Mouse (Mus musculus): ENCODE measurements around the gene Klf1.

Gene Klf1

DNA sequence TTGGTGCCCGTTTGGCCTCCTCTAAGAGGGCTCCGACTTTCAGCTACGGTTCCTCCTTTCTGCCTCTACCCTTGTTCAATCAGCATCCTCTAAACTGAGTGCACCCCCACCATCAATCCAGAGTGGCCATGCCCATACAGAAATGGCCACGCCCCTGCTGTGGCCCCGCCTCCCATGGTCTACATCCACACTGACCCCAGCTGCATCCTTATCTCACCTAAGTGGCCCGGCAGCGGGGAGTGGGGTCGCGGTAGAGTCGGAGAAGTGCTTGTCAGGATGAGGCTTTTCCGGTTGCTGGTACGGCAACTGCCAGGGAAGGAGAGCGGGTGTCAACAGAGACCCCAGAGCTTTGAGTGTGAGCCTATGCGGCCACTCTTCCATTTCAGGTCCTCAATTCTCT, 33.8 kb downstream of the Klf1 start:
- DNase-seq (ENCODE audit: low read depth, low spot score): no peak

DNA sequence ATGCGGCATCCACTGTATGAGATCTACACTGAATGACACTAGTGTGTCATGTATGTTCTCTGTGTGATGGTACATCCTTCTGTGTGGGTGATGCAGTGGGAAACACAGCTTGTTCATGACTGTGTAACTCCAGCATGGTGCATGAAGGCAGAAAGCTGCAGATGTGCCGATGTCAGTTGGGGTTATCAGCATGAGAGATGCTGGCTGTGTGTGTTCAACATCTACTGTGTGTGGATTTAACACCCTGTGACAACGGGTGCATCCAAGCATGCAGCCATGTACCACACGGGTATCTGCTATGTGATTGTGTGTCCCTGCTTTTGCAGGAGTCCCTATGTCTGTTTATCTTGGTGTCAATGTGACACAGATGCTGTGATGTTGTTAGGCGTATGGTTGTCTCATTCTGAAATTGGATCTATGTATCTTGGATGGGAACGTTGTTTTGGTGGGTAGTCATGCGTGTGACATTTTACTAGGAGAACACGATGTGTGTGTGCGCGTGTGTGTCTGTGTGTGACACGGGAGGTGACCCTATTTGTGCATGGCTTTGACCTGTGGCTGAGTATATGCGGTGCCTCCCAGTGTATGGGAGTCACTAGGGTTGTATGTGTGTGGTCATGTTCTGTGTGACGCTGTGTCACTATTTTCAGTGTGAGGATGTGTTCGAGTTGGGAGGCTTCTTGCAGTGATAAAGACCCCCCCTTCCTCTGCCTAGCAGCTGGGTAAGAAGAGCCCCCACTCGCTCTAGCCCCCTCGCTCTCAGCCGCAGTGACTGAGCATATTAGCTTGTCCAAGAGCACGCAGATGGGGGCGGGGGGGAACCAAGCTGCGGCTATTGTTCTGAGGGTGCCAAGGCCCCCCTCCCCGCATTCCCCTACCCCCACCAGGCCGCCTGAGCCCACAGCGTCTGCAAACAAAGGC, 34.6 kb downstream of the Klf1 start:
- DNase-seq (ENCODE audit: low read depth, low spot score): no peak

DNA sequence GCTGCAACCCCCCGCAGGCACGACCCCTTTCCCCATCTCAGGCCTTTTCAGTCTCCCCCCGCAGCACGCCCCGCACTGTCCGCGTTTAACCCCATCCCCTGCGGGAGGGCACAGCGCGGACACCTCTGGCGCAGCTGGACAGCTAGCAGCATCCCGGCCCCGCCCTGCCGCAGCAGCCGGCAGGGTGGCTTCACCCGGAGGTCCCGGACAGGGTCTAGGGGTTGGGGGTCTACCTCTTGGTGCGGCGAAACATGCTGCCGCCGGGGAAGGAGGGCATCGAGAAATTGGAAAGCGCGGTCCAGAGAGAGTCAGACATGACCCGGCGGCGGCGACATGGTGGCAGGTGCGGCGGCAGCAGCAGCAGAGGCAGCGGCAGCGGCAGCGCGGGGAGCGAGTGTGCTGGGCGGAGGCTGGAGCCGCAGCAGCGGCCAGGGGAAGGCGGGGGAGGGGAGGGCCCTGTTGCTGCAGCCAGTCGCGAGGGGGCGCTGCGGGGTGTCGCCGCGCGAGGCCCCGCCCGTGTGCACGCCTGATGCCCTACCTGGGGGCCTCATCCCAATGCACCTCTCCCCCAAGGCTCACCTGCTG, 35.3 kb downstream of the Klf1 start, which contains the start of gene Mast1:
Gene Mast1 (minus strand): TSS at position 398 of the 585 bp plus-strand sequence.
- peak; percentile 41 for DNase-seq (ENCODE audit: low read depth, low spot score)

DNA sequence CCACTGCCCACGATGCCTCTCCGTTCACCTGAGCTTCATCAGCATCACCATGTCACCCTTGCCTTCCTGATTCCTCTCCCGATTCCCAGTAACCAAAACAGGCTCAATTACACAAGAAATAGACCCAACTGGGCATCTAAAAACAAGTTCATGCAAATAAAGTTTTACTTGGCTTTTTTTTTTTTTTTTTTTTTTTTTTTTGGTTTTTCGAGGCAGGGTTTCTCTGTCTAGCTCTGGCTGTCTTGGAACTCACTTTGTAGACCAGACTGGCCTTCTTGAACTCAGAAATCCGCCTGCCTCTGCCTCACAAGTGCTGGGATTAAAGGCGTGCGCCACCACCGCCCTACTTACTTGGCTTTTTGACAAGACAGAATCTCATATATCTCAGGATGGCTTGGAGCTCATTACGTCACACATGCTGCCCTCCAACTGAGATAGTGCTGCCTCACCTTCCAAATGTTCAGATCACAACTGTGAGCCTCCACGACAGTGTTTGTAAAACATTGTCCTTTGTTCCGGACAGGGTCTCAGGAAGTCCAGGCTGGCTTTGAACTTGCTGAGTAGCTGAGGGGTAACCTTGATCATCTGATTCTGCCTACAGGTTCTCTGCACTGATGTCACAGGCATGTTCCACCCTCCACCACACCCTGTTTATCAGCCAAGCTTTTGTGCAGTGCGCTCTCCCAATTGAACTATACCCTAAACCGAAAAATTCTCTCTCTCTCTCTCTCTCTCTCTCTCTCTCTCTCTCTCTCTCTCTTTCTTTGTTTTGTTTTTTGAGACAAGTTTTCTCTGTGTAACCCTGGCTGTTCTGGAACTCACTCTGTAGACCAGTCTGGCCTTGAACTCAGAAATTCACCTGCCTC, 36.1 kb downstream of the Klf1 start:
- DNase-seq (ENCODE audit: low read depth, low spot score): no peak

DNA sequence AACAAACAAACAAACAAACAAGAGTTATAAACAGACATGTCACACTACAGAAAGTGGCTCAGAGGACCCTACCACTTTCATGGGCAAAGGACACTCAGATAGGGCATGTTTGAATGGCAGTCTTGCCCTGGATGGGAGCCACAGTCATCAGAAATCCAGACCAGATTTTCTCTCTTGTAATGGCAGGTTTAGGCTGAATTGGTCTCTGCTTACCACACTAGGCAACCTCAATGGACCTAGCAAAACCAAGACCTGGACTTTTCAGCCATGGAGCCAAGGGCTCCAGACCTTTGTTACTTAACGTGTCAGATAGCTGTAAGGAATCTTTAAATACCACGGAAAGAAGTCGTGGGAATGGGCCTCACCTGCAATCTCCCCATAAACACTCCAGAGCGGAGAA, 42.0 kb downstream of the Klf1 start:
- DNase-seq (ENCODE audit: low read depth, low spot score): no peak

DNA sequence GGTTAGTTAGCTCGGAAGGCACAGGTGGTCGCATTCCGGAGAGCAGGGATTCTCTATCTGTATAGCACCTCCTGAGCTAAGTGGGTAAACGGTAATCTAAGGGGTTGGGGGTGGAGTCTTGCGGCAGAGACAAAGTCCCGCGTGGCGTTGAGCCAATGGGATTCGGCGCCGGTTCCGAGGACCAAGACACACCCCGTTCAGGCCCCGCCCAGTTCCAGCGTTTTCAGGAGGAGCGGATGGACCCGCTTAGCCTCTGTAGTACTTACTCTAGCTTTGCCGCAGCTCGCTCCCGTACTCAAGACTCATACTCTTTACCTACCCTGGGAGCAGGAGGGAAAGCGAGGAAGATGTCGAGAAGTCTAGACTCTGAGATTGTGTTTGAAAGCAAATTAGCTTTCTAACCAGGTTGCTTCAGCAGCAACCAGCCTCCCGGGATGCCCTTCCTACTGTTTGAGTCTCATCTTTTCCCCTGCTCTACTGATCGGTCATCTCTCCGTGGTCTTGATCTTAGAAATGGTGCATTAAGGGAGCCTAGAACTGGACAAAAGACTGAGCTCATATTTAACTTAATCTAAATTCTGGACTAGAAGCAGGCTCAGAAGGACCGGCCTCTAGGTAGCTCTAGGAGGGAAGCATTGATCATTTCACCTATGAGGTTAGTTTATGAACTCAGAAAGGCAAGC, 42.9 kb downstream of the Klf1 start:
- peak; percentile 70 for DNase-seq (ENCODE audit: low read depth, low spot score)

DNA sequence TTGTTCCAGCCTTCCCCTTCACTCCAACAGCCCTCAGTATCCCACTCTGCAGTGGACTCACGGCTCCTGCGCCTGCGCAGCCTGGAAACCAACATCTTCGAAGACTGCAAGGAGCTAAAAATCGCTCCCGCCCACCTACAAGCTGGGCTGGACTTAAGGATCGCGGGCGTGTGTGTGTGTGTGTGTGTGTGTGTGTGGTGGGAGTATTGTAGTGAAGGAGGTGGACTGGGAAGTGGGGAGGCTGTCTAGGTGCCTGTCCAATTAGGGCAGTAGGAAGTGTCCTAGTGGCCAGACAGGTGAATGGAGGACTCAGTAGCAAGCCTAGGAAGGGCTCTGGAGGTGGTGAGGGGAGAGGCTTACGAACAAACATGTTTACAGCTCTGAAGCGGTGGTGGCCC, 43.5 kb downstream of the Klf1 start:
- peak; percentile 93 for DNase-seq (ENCODE audit: low read depth, low spot score)

DNA sequence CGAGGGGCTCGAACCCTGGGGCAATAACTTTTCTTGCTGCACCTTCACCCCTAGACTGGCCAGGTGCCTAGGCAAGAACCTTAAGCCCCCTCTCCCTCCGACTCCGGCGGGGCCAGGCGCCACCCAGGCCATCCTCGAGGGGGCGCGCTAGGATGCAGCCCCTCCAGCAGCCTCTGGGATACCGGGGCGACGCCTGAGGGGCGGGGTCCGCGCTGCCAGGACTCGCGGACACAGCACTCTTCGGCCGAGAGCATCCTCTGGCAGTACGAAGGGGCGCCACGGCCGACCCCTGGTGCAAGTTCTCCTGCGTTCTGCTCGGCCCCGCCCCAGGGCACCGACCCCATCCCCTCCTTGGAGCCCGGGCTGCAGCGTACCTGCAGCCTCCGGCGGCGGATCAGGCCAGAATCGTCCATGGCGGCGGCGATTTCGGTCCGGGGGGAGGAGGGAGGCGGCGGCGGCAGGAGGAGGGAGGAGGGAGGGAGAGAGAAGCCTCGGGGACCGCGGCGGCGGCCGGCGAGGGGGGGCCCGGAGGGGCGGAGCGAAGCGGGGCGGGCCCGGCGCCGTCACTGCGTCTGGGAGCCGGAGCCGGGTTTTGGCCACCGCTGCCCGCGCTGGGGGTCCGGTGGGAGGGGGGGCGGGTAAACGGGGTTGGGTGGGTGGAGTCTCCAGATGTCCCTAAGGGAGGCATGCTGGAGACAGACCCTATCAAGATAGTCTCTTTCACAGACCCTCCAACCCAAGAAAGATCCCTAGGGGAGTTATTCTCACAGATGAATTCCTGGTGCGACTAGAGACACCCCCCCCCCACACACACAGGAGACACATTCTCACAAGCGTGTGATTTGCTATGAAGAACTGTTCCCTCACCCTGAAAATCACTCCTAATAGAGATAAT, 44.2 kb downstream of the Klf1 start:
- DNase-seq (ENCODE audit: low read depth, low spot score): no peak

DNA sequence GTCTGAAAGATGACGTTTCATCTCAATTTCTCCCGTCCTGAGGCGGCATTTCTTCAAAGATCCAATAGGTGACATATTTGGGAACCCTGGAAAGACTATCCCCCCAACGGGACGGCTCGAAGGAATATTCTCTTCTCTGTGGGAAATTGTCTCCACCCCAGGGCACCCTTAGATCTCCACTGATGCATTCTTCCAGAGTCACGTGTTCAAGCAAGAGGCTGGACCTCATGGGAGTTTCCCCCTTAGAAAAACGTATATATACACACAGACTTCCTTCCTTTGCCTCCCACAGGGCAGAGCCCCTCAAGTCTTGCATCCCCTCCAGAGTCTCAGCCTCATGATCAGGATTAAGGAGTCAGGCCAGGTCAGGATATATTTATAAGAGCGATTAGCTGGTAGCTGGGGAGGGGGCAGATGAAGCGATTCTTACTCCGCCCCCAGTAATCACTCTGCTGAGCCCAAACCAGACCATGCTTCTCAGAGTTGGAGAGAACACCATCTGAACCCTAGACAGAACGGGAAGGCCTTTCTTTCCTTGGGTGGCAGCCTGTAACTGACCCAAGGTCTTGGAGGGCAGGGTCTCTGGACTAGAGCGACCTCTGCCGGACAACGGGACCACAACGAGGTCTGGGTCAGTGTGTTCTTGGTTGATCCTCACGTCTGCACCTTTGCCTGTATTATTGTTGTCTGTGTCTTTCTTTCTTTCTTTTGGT, 45.0 kb downstream of the Klf1 start, which contains the start of gene Rtbdn:
Gene Rtbdn (plus strand): TSS at position 464 of the 713 bp plus-strand sequence.
- DNase-seq (ENCODE audit: low read depth, low spot score): no peak

DNA sequence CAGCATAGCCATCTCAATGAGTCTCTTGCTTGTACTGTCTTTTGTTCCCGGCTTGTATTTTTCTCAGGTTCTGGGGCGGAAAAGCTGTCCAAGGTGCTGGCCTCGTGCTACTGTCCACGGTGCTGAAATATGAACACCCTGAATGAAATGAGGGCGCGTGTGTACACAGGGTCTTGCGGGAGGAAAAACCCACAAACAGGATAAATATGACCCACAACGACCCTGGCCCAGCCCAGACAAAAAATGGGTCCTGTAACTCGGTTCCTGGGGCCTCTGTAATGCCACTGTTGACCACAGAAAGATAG, 45.5 kb downstream of the Klf1 start:
- DNase-seq (ENCODE audit: low read depth, low spot score): no peak

DNA sequence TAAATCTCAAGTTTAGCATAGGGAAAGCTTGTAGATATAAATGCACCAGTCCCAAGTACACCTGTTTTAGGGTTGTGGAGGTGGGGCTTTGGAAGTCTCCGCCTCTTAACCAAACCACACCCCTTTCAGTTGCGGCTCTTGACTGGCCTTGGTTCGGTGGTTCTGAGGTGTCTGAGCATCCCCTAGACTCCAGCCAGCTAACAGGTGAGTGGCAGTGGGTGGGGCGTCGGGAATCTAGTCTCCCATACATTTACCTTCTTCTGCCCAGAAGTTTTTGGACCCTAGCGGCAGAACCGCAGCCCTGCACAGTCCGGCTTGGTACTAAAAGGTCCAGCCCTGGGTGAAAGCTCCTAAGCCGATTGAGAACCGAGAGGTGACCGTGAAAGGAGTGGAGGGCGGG, 48.0 kb downstream of the Klf1 start:
- DNase-seq (ENCODE audit: low read depth, low spot score): no peak

DNA sequence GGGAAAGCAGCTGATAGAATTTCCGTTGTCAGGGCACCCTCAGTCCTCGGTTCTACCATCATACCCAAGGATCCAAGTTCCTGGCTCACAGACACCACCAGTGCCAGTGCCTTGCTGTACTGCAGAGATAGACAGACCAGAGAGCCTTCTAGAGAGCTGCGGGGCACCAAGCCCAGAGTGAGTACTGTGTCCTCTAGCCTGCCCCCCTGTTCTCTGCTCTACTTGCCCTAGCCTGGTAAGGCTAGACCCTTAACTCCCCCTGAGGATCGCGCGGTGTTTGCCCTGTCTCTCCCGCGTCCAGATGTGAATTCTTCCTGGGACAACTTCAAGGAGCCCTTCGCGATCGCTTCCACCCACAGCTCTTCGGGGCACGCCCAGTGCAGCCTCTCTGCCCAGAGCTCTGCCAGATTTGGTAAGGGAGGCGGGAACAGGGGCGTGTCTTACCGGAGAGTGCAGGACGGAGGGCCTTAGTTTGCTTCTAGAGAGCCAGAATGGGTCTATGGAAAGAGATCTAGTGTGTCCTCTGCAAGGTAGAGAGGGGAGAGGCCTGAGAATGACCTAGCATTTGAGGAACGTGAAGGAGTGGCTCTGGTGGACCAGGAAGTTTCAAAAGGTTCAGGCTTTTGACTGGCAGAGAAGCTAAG, 51.0 kb downstream of the Klf1 start:
- DNase-seq (ENCODE audit: low read depth, low spot score): no peak
